In the genomic region with DNA sequence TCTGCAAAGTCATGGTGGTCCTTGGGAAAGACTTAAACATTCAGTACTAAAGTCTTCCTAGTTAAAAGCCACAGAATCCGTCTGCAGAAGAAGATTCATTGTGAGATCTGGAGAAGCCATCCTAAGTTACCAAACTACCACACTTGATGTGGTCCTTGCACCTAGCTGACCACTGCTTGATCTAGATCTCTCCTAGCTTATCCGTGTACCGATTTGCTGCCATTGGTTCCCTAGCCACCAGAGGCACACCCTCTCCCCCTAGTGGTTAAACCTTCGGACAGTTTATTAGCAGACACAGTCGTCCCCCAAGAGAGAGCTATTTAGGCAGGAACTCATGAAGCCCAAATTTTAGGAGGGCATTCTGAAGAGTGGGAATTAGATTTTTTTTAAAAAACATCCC, we compare ENCODE assay signal across 7 mouse cellular contexts. TPM values are rescaled to one million over a fixed set of nuclear protein-coding genes. Genes with fewer than 3 reads are reported as not detected.
DNase-seq lines count a peak whose midpoint lies in the region; ATAC-seq lines count a peak whose summit lies in the region.

No protein-coding gene starts in this region.

- H3K36me3 ChIP-seq in forebrain, embryonic 14.5 days (ENCODE audit: control insufficient read depth, insufficient read depth, low read length), result no peaks in the 10 kb centered on the region
- H3K36me3 ChIP-seq in neural tube, embryonic 13.5 days, result no peaks in the 10 kb centered on the region

- DNase-seq in MEL-GATA-1-ER (ENCODE audit: extremely low read depth, low read depth), result peak; percentile 76
- DNase-seq in forebrain, embryonic 14.5 days (ENCODE audit: low spot score), result peak; percentile 84
- peak; percentile 58 for DNase-seq in heart, postnatal 4 days
- peak; percentile 76 for DNase-seq in layer of hippocampus, adult 11-12 months (ENCODE audit: low spot score)
- peak; percentile 53 to 72 for DNase-seq in lung, adult 18-20 months

- no peaks in the 10 kb centered on the region for H3K4me1 ChIP-seq in brown adipose tissue, adult 24 weeks (ENCODE audit: control insufficient read depth, insufficient read depth, insufficient read length, low read length)
- H3K4me1 ChIP-seq in forebrain, embryonic 14.5 days (ENCODE audit: control insufficient read depth, insufficient read depth, low read length), result 0 out of 2 replicates have a peak, but pooled peaks cover 2% of the 10 kb centered on the region
- H3K4me1 ChIP-seq in neural tube, embryonic 13.5 days (replicated peaks), result peaks cover 28% of the 10 kb centered on the region

- no peak overlapping the region for H3K9ac ChIP-seq in forebrain, embryonic 14.5 days (ENCODE audit: low read length)
- no peak overlapping the region for H3K9ac ChIP-seq in neural tube, embryonic 13.5 days

- WGBS in forebrain, embryonic 14.5 days, result 0% methylated on average over 5 of the region's 5 CpGs
- WGBS in neural tube, embryonic 13.5 days, result 1% methylated on average over 5 of the region's 5 CpGs

- H3K27me3 ChIP-seq in forebrain, embryonic 14.5 days (replicated peaks; ENCODE audit: control insufficient read depth, insufficient read depth, low read length), result no peaks in the 10 kb centered on the region
- H3K27me3 ChIP-seq in neural tube, embryonic 13.5 days, result no peaks in the 10 kb centered on the region

- H3K4me2 ChIP-seq in forebrain, embryonic 14.5 days (ENCODE audit: low read length), result 0 out of 2 replicates have a peak overlapping the region, but pooled peaks have one; percentile 7
- peak overlapping the region; percentile 31 for H3K4me2 ChIP-seq in neural tube, embryonic 13.5 days

- no peak overlapping the region for H3K27ac ChIP-seq in brown adipose tissue, adult 24 weeks (replicated peaks; ENCODE audit: low read depth, low read length)
- no peak overlapping the region for H3K27ac ChIP-seq in forebrain, embryonic 14.5 days (ENCODE audit: low read depth, low read length)
- no peak overlapping the region for H3K27ac ChIP-seq in neural tube, embryonic 13.5 days (replicated peaks)

- peak overlapping the region; percentile 30; the same call in 1 of the 2 replicates for H3K4me3 ChIP-seq in brown adipose tissue, adult 24 weeks (ENCODE audit: insufficient read depth, low read depth, low read length)
- H3K4me3 ChIP-seq in forebrain, embryonic 14.5 days (ENCODE audit: low read depth, low read length), result no peak overlapping the region
- no peak overlapping the region for H3K4me3 ChIP-seq in neural tube, embryonic 13.5 days

- H3K9me3 ChIP-seq in forebrain, embryonic 14.5 days (replicated peaks; ENCODE audit: control insufficient read depth, low read length), result no peaks in the 10 kb centered on the region
- H3K9me3 ChIP-seq in neural tube, embryonic 13.5 days, result no peaks in the 10 kb centered on the region

- ATAC-seq in forebrain, embryonic 14.5 days, result no peak
- no peak for ATAC-seq in neural tube, embryonic 13.5 days (ENCODE audit: low read depth)

RNA-seq across cellular contexts. Expression of a gene that starts 1.9 kb away (rescaled TPM):
- 1.5 and 4.8 TPM in 2 replicates for polyA plus RNA-seq in brown adipose tissue, adult 24 weeks (2012; ENCODE audit: insufficient read depth, insufficient read length, missing spikeins)
- polyA plus RNA-seq in forebrain, embryonic 14.5 days (2014; fragmentation: Nextera tagmentation; extraction: Ambion mirVana), result 1.7 and 3.3 TPM in 2 replicates
- 1 to 10 TPM; 3.5 to 4.3 TPM for total RNA-seq in heart, postnatal 4 days (2021)
- polyA plus RNA-seq in neural tube, embryonic 13.5 days (2015; fragmentation: Nextera tagmentation; extraction: Ambion mirVana), result 4.4 and 5.0 TPM in 2 replicates
